Mouse (Mus musculus): ENCODE measurements around the gene Fmnl3. TPM values are rescaled to one million over a fixed set of nuclear protein-coding genes. Genes with fewer than 3 reads are reported as not detected.

The Fmnl3 gene
- total and polyA plus RNA-seq, 3 experiments = 0.04 to 0.06 TPM; not detected in 1

- Histone ChIP-seq H3K27me3 (ENCODE audit: control insufficient read depth in 1 of 2, insufficient read depth in 2 of 2, low read length in 2 of 2) (peaks cover 53 to 76% of the 10 kb centered on the region in 2 experiments), H3K9me3 (replicated peaks; ENCODE audit: insufficient read depth, low read length) (no peaks in the 10 kb centered on the region), H3K36me3 (ENCODE audit: control insufficient read depth in 1 of 2, insufficient read depth in 2 of 2, low read length in 2 of 2) (no peaks in the 10 kb centered on the region), H3K27ac (ENCODE audit: control insufficient read depth, low read depth, low read length) (no peak overlapping the region), H3K9ac (ENCODE audit: control insufficient read depth, low read depth, low read length, poor library complexity, severe bottlenecking) (no peak overlapping the region), H3K4me3 (ENCODE audit: control insufficient read depth in 1 of 2, insufficient read depth in 1 of 2, low read depth in 2 of 2, low read length in 2 of 2) (no peak overlapping the region), H3K79me2 (ENCODE audit: control insufficient read depth, insufficient read depth, low read length, poor library complexity) (no peaks in the 10 kb centered on the region), H3K4me1 (ENCODE audit: control insufficient read depth in 1 of 2, insufficient read depth in 2 of 2, low read length in 2 of 2) (no peaks in the 10 kb centered on the region)
- no peak for TF ChIP-seq MYB (IDR thresholded peaks at IDR 0.05; ENCODE audit: low read depth, low read length)
- TF ChIP-seq POLR2A (IDR thresholded peaks at IDR 0.05; ENCODE audit: control insufficient read depth in 1 of 2, insufficient read depth in 1 of 2, low read depth in 1 of 2, low read length in 2 of 2, poor library complexity in 1 of 2) = no peak
- no peak for TF ChIP-seq CHD2 (IDR thresholded peaks at IDR 0.05; ENCODE audit: low read length)
- TF ChIP-seq KAT2A (conservative IDR thresholded peaks at IDR 0.05; ENCODE audit: low read depth, low read length) = no peak
- no peak for TF ChIP-seq HCFC1 (IDR thresholded peaks at IDR 0.05; ENCODE audit: low read depth, low read length)
- no peak for TF ChIP-seq GATA1 (IDR thresholded peaks at IDR 0.05; ENCODE audit: low read depth, low read length)
- no peak for TF ChIP-seq MYC (IDR thresholded peaks at IDR 0.05; ENCODE audit: low read depth, low read length)
- no peak for TF ChIP-seq ZKSCAN1 (IDR thresholded peaks at IDR 0.05; ENCODE audit: low read depth, low read length)
- no peak for TF ChIP-seq POLR2AphosphoS5 (IDR thresholded peaks at IDR 0.05; ENCODE audit: borderline replicate concordance, low read depth, low read length)
- TF ChIP-seq MXI1 (IDR thresholded peaks at IDR 0.05; ENCODE audit: low read depth, low read length) = no peak
- TF ChIP-seq USF1 (IDR thresholded peaks at IDR 0.05; ENCODE audit: low read depth, low read length) = no peak
- TF ChIP-seq USF2 (IDR thresholded peaks at IDR 0.05; ENCODE audit: borderline replicate concordance in 1 of 2, insufficient read depth in 1 of 2, low read depth in 1 of 2, low read length in 2 of 2) = no peak
- TF ChIP-seq RCOR1 (IDR thresholded peaks at IDR 0.05; ENCODE audit: low read depth, low read length) = no peak
- TF ChIP-seq ZNF384 (IDR thresholded peaks at IDR 0.05; ENCODE audit: low read depth, low read length) = no peak
- no peak for TF ChIP-seq NRF1 (IDR thresholded peaks at IDR 0.05; ENCODE audit: insufficient read depth, low read depth, low read length, poor library complexity, severe bottlenecking)
- no peak for TF ChIP-seq EP300 (IDR thresholded peaks at IDR 0.05; ENCODE audit: low read depth in 1 of 2, low read length in 2 of 2)
- no peak for DNase-seq (ENCODE audit: low read depth, low spot score)
These were observed 18.7 kb downstream of the Fmnl3 start for GRCm38 (mm10) chr15:99351610-99352009.

DNA sequence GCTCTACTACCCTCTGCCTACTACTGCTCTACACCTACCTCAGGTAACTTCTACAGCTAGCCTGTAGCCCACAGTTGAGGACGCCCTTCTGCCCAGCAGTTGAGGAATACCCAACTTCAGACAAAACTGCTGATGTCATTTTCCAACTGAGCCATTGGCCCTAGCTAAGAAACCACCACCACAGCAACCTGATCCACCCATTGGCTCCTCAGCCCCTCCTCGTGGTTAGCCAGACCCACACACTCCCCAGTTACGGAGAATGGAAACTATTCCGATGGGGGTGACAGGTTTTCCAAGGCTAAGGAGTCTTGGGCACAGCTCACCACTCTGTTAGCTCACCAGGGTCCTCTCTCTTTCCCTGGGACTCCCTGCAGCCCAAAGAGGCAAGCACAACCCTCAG lies 25.3 kb downstream of the Fmnl3 start:
- Histone ChIP-seq H3K9me3 (replicated peaks; ENCODE audit: insufficient read depth, low read length) (no peaks in the 10 kb centered on the region), H3K9ac (ENCODE audit: control insufficient read depth, low read depth, low read length, poor library complexity, severe bottlenecking) (no peak overlapping the region), H3K36me3 (ENCODE audit: control insufficient read depth in 1 of 2, insufficient read depth in 2 of 2, low read length in 2 of 2) (no peaks in the 10 kb centered on the region; a peak in 1 of 4 replicates), H3K79me2 (ENCODE audit: control insufficient read depth, insufficient read depth, low read length, poor library complexity) (no peaks in the 10 kb centered on the region), H3K4me1 (ENCODE audit: control insufficient read depth in 1 of 2, insufficient read depth in 2 of 2, low read length in 2 of 2) (peaks cover 4 to 11% of the 10 kb centered on the region in 2 experiments; a peak in 3 of 4 replicates), H3K4me3 (ENCODE audit: control insufficient read depth in 1 of 2, insufficient read depth in 1 of 2, low read depth in 2 of 2, low read length in 2 of 2) (no peak overlapping the region), H3K27ac (ENCODE audit: control insufficient read depth, low read depth, low read length) (no peak overlapping the region), H3K27me3 (ENCODE audit: control insufficient read depth in 1 of 2, insufficient read depth in 2 of 2, low read length in 2 of 2) (peaks cover 25 to 29% of the 10 kb centered on the region in 2 experiments)
- no peak for DNase-seq (ENCODE audit: low read depth, low spot score)
- TF ChIP-seq MXI1 (IDR thresholded peaks at IDR 0.05; ENCODE audit: low read depth, low read length) = no peak
- TF ChIP-seq USF1 (IDR thresholded peaks at IDR 0.05; ENCODE audit: low read depth, low read length) = no peak
- no peak for TF ChIP-seq ZNF384 (IDR thresholded peaks at IDR 0.05; ENCODE audit: low read depth, low read length)
- no peak for TF ChIP-seq POLR2AphosphoS5 (IDR thresholded peaks at IDR 0.05; ENCODE audit: borderline replicate concordance, low read depth, low read length)
- TF ChIP-seq MAZ (IDR thresholded peaks at IDR 0.05; ENCODE audit: low read depth, low read length) = no peak
- no peak for TF ChIP-seq ZKSCAN1 (IDR thresholded peaks at IDR 0.05; ENCODE audit: low read depth, low read length)
- TF ChIP-seq ZMIZ1 (IDR thresholded peaks at IDR 0.05; ENCODE audit: low read depth, low read length) = no peak
- no peak for TF ChIP-seq GATA1 (IDR thresholded peaks at IDR 0.05; ENCODE audit: low read depth, low read length)
- TF ChIP-seq MAX (IDR thresholded peaks at IDR 0.05; ENCODE audit: low read length) = no peak
- TF ChIP-seq GABPA (IDR thresholded peaks at IDR 0.05; ENCODE audit: low read depth, low read length) = no peak
- no peak for TF ChIP-seq SMC3 (IDR thresholded peaks at IDR 0.05; ENCODE audit: low read depth, low read length)
- no peak for TF ChIP-seq TAL1 (IDR thresholded peaks at IDR 0.05; ENCODE audit: low read length)
- TF ChIP-seq MYC (IDR thresholded peaks at IDR 0.05; ENCODE audit: low read depth, low read length) = no peak
- TF ChIP-seq RCOR1 (IDR thresholded peaks at IDR 0.05; ENCODE audit: low read depth, low read length) = no peak
- TF ChIP-seq ETS1 (IDR thresholded peaks at IDR 0.05; ENCODE audit: low read depth, low read length) = no peak
- no peak for TF ChIP-seq POLR2A (IDR thresholded peaks at IDR 0.05; ENCODE audit: control insufficient read depth in 1 of 2, insufficient read depth in 1 of 2, low read depth in 1 of 2, low read length in 2 of 2, poor library complexity in 1 of 2)
